Mouse (Mus musculus): ENCODE measurements at regions not wholly inside any gene's neighbourhood (a gene's known extent, or its start where the extent isn't known, plus 50 kb on each side); places are given as distances from the start of the nearest gene placed in this dataset.
"Not testable (repeated sequence)": the region's sequence is repeated elsewhere in the genome, so short reads cannot be mapped to it uniquely, and the experiment has no call there.

- no peak for DNase-seq (ENCODE audit: extremely low read depth, insufficient read length, low spot score)
These were observed 177.7 kb upstream of the Unc93a2 start for GRCm38 (mm10) chr17:7562940-7563339.

GRCm38 (mm10) chr17:7548456-7548855, 163.2 kb upstream of the Unc93a2 start:
- no peak for DNase-seq (ENCODE audit: extremely low read depth, insufficient read length, low spot score)

DNA sequence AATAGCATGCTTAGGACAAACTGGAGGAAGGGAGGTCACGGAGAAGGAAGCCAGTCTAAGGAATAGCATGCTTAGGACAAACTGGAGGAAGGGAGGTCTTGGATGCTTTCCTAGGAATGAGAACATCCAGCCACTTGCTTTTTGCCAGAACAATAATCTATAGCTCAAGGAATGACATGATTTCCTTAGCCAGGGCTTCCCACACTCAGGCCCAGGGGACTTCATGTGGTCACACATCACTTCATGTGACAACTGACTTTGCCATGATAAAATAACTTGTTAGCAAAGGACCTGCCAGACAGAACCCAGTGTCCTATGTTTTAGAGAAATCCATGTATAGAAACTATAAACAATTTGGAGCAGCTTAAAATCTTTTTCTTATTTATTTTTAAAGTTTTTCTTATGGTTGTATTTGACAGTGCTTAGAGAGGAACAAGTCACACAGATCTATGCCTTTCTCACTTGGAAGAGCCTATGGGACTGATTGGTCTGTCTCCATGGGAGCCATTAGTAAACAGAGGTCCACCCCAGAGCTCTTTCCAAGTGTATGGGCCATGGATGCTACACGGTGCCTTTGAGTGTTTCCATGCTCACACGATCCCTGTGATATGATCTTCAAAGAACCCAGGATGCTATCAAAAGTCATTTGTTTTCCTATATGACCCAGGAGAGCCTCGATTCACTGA, 153.3 kb upstream of the Unc93a2 start:
- DNase-seq (ENCODE audit: extremely low read depth, insufficient read length, low spot score) = no peak

DNA sequence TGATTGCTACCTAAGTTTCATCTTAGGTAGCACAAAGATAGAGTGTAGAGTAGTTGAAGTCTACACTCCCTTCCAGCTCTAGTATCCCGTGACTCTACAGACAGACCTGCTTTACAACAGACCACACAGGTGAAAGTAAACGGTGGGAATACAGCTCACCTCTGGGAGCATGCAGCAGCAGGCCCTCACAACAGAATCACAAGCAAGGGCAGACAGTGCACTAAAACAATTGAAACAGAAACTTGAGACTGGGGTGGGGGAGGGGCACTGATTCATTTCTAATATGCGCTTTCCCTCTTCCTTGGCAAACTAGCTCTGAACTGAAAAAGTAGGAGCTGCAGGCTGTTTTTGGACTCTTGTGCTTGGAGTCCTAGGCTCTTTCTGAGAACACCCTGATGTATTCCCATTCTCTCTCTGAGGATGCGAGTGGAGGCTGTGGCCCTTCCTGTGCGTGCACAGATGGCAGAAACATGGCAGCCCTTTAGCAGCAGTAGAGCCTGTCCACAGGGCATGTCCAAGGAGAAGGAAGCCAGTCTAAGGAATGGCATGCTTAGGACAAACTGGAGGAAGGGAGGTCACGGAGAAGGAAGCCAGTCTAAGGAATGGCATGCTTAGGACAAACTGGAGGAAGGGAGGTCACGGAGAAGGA, 152.5 kb upstream of the Unc93a2 start:
- DNase-seq (ENCODE audit: extremely low read depth, insufficient read length, low spot score) = no peak

- DNase-seq (ENCODE audit: extremely low read depth, insufficient read length, low spot score) = no peak
These were observed 151.9 kb upstream of the Unc93a2 start for GRCm38 (mm10) chr17:7537210-7537609.

GRCm38 (mm10) chr17:7534386-7535059, 149.3 kb upstream of the Unc93a2 start:
- DNase-seq (ENCODE audit: extremely low read depth, insufficient read length, low spot score) = no peak

DNA sequence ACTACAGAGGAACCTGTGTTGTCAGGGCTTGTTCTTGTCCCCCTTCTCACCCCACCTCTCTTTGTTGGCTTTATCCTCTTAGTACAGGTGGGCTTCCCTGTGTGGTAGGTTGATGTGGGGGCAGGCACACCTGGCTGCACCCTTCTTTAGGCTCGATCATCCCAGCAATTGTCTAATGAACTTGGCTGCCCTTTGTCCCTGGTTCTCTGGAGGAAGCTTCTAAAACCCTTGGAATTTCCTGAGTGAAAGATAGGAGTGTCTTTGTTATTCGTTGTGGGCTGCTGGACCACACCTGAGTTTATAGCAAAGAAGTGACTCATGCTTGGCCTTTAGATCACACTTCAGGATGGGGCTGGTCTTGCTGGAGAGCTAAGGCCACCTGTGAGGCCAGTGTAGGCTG, 148.3 kb upstream of the Unc93a2 start:
- no peak for DNase-seq (ENCODE audit: extremely low read depth, insufficient read length, low spot score)

DNA sequence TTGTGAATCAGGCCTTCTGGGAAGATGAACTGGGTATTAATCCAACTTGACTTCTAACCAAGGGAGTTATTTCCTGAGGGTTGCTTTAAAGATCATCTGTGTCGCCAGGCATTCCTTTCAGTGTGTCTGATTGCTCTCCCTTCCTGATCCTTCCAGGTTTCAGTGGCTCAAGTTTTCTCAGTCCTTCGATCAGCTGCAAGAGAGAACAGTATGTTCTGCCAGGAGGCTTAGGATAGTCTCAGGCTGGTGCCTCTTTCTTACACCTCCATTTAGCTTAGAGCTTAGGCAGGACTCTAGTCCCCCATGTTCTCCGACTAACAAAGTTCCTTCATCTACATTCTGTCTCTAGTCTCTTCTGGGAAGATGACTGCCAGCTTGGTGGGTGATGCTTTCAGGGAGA, 147.4 kb upstream of the Unc93a2 start:
- DNase-seq (ENCODE audit: extremely low read depth, insufficient read length, low spot score) = no peak

DNA sequence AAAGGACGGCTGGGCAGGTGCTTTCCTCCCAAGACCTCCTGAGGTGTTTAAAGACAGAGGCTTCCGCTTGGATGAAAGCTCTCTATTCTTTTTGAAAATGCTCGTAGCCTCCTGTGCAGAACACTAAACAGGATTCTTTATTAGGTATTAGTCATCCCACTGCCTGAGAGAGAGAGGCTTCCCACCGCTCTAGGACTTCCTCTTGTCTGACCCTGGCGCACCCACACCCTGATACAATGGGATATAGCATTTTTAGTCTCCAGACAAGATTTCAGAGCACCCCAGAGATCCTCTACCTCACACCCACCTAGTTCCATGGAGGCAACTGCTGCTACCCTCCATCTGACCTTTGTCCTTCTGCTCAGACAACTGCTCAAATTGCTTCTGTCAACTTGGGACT, 144.0 kb upstream of the Unc93a2 start:
- DNase-seq (ENCODE audit: extremely low read depth, insufficient read length, low spot score) = no peak

GRCm38 (mm10) chr17:7527681-7528080, 142.4 kb upstream of the Unc93a2 start:
- no peak for DNase-seq (ENCODE audit: extremely low read depth, insufficient read length, low spot score)

DNA sequence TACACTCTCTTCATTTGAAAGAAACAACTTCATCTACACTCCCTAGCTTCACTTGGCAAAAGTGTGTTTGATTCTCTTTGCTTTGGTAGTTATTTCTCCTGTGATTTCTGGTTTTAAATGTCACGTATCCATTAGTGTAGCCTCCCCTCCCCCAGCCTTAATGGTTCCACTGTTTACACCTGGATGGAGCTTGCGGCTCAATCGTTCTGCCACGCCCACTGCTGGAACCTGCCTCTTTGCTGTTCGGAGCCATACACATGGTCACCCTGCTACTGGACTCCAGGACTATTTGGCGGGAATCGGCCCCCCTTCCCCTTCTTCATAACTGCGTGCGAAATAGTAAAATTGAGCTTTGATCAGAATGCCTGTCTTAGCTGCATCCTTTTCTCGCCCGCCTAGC, 139.2 kb upstream of the Unc93a2 start:
- DNase-seq (ENCODE audit: extremely low read depth, insufficient read length, low spot score) = not testable (repeated sequence)

GRCm38 (mm10) chr17:7521127-7521526, 135.9 kb upstream of the Unc93a2 start:
- DNase-seq (ENCODE audit: extremely low read depth, insufficient read length, low spot score) = no peak

Measured in 3134 (cell line).